Mouse (Mus musculus): ENCODE data around the gene Bcan. TPM values are rescaled to one million over a fixed set of nuclear protein-coding genes. Genes with fewer than 3 reads are reported as not detected.

Gene Bcan
- polyA plus RNA-seq (2012; rRNA removed), result 0.08 TPM in 1 of 2 replicates, not detected in the other
- polyA plus RNA-seq (2014; fragmentation: Nextera tagmentation; extraction: Ambion mirVana), result not detected in 2 replicates

DNA sequence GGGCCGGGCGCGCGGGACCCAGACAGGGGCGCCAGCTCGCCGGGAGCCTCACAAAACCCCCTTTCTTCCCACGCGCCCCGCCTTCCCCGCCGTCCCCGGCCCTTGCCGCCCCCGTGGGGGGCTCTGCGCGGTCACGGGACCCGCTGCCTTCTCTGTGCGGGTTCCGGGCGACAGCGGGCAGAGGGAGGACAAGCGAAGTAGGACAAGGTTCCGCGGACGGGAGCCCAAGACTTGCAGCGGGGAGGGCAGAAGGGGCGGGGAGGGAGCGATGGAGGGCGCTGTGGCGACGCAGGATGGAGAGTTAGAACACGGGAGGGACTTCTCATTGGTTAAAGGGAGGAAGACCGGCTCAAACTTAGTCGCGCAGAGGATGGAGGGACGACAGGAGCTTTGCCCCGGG lies at the start of gene Bcan:
Gene Bcan (minus strand): TSS at position 50 of the 400 bp plus-strand sequence.
- WGBS (ENCODE audit: insufficient replicate concordance), result 1% methylated on average over 39 of the region's 39 CpGs
- no peak for ATAC-seq (ENCODE audit: insufficient read depth)

DNA sequence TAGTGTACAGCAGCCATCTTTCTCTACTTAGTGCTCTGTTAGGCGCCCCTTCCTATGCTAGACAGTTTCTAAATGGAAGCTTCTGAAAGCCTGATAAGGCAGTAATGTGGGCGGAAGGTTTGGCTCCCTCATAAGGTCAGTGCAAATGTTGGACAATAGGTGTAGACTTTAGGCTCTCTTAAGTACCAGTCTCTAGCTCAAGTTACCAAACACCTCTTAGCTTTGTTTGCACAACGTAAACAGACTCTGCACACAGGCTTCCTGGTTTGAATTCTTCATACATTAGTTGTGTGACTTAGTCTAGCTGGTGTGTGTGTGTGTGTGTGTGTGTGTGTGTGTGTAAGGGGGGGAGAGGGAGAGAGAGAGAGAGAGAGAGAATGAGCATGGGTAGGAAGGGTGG lies 49.5 kb upstream of the Bcan start:
- no peak for DNase-seq (ENCODE audit: low read depth in 3 of 3, low spot score in 3 of 3)
- Histone ChIP-seq H3K27me3 (ENCODE audit: control insufficient read depth, insufficient read depth, low read length) (no peaks in the 10 kb centered on the region), H3K9me3 (ENCODE audit: control insufficient read depth, low read length) (no peaks in the 10 kb centered on the region), H3K9ac (replicated peaks) (no peak overlapping the region), H3K27ac (no peak overlapping the region), H3K4me2 (ENCODE audit: low read depth) (no peak overlapping the region), H3K4me3 (ENCODE audit: insufficient read depth in 1 of 2, low read depth in 2 of 2, low read length in 2 of 2) (no peak overlapping the region), H3K4me1 (replicated peaks; ENCODE audit: control insufficient read depth in 2 of 2, insufficient read depth in 2 of 2, low read length in 1 of 2) (peaks cover 0 to 1% of the 10 kb centered on the region in 2 experiments; a peak in 1 of 4 replicates), H3K36me3 (replicated peaks; ENCODE audit: control insufficient read depth, insufficient read depth, low read depth) (peaks cover 13% of the 10 kb centered on the region)
- 52% methylated on average over 3 of the region's 3 CpGs for WGBS (ENCODE audit: insufficient replicate concordance)
- TF ChIP-seq EP300 (IDR thresholded peaks at IDR 0.05; ENCODE audit: low read depth) (no peak), CTCF (IDR thresholded peaks at IDR 0.05; ENCODE audit: low read depth) (no peak)
- no peak for ATAC-seq (ENCODE audit: insufficient read depth)

More for the DNA sequence above, at the start of gene Bcan:
- H3K9me3 ChIP-seq (ENCODE audit: control insufficient read depth, low read length), result no peaks in the 10 kb centered on the region
- H3K36me3 ChIP-seq (replicated peaks; ENCODE audit: control insufficient read depth, insufficient read depth, low read depth), result no peaks in the 10 kb centered on the region
- H3K27ac ChIP-seq, result no peak within 1 kb of the TSS
- DNase-seq (ENCODE audit: low read depth in 3 of 3, low spot score in 3 of 3), result no peak
- TF ChIP-seq CTCF (IDR thresholded peaks at IDR 0.05; ENCODE audit: low read depth), result no peak
- TF ChIP-seq EP300 (IDR thresholded peaks at IDR 0.05; ENCODE audit: low read depth), result no peak
- no peak within 1 kb of the TSS for H3K4me3 ChIP-seq (ENCODE audit: insufficient read depth in 1 of 2, low read depth in 2 of 2, low read length in 2 of 2)
- no peak within 1 kb of the TSS for H3K4me2 ChIP-seq (ENCODE audit: low read depth)
- no peak within 1 kb of the TSS for H3K9ac ChIP-seq (replicated peaks)
- H3K27me3 ChIP-seq (ENCODE audit: control insufficient read depth, insufficient read depth, low read length), result peaks cover 77% of the 10 kb centered on the region
- H3K4me1 ChIP-seq (replicated peaks; ENCODE audit: control insufficient read depth in 2 of 2, insufficient read depth in 2 of 2, low read length in 1 of 2), result no peaks in the 10 kb centered on the region

DNA sequence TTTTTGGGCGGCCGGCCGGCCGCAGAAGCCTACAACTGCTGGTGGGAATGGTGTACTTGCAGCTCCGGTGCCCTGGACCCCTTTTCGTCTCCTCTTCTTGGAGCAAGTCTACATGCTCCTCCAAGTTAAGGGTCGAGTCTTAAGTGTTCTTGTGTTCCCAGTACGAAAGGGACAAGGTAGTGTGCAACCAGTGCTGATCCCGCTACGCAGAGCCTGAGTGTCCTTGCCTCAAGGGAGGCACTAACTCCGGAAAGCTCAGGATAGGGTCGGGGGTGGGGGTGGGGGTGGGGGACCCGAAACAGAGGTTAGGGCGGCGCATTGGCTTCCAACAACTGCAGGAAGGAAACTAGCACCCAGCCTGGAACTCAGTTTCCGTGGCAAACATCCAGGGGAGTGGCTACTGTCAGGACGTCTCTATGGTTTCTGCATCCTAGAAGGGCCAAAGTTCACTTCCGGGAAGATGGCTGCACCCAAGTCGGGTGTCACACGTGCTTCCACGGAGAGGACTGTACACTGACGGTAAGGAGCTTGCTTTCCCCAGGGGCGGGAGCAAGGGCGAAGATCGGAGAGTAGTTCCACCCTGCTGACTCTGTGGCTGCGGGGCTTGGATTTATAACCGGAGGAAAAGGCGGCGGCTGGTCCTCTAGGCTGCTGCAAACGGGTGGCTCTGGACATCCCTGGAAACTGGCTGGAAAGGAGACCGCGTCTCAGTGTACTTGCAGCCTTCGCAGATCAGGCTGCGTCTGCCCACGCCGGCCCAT lies 42.8 kb upstream of the Bcan start, which contains the start of gene Gpatch4:
Gene Gpatch4 (plus strand): TSS at position 448 of the 761 bp plus-strand sequence.
- ATAC-seq (ENCODE audit: insufficient read depth), result peak; percentile 88
- Histone ChIP-seq H3K4me3 (ENCODE audit: insufficient read depth in 1 of 2, low read depth in 2 of 2, low read length in 2 of 2) (peak within 1 kb of the TSS; percentile 75 to 95), H3K36me3 (replicated peaks; ENCODE audit: control insufficient read depth, insufficient read depth, low read depth) (no peaks in the 10 kb centered on the region; the same call in 1 of the 2 replicates), H3K4me1 (replicated peaks; ENCODE audit: control insufficient read depth in 2 of 2, insufficient read depth in 2 of 2, low read length in 1 of 2) (peaks cover 4 to 7% of the 10 kb centered on the region in 2 experiments), H3K27ac (no peak within 1 kb of the TSS), H3K9me3 (ENCODE audit: control insufficient read depth, low read length) (no peaks in the 10 kb centered on the region), H3K27me3 (ENCODE audit: control insufficient read depth, insufficient read depth, low read length) (peaks cover 2% of the 10 kb centered on the region; the same call in 1 of the 2 replicates), H3K9ac (replicated peaks) (peak within 1 kb of the TSS; percentile 69), H3K4me2 (ENCODE audit: low read depth) (peak within 1 kb of the TSS; percentile 83)
- DNase-seq (ENCODE audit: low read depth in 3 of 3, low spot score in 3 of 3), result peak; percentile 88 to 92 (median 89)
- 7% methylated on average over 36 of the region's 36 CpGs for WGBS (ENCODE audit: insufficient replicate concordance)
- TF ChIP-seq EP300 (IDR thresholded peaks at IDR 0.05; ENCODE audit: low read depth) (peak; percentile 19; the same call in 1 of the 2 replicates), CTCF (IDR thresholded peaks at IDR 0.05; ENCODE audit: low read depth) (no peak)

- no peak overlapping the region for H3K4me2 ChIP-seq (ENCODE audit: low read depth)
- no peak overlapping the region for H3K4me3 ChIP-seq (ENCODE audit: insufficient read depth in 1 of 2, low read depth in 2 of 2, low read length in 2 of 2)
- peaks cover 9% of the 10 kb centered on the region for H3K27me3 ChIP-seq (ENCODE audit: control insufficient read depth, insufficient read depth, low read length)
- ATAC-seq (ENCODE audit: insufficient read depth) (no peak), DNase-seq (ENCODE audit: low read depth in 3 of 3, low spot score in 3 of 3) (no peak)
- no peaks in the 10 kb centered on the region for H3K9me3 ChIP-seq (ENCODE audit: control insufficient read depth, low read length)
- no peak overlapping the region for H3K27ac ChIP-seq
- 35% methylated on average over 1 of the region's 1 CpGs for WGBS (ENCODE audit: insufficient replicate concordance)
- no peak overlapping the region for H3K9ac ChIP-seq (replicated peaks)
- no peaks in the 10 kb centered on the region for H3K4me1 ChIP-seq (replicated peaks; ENCODE audit: control insufficient read depth in 2 of 2, insufficient read depth in 2 of 2, low read length in 1 of 2)
- H3K36me3 ChIP-seq (replicated peaks; ENCODE audit: control insufficient read depth, insufficient read depth, low read depth), result no peaks in the 10 kb centered on the region
- TF ChIP-seq CTCF (IDR thresholded peaks at IDR 0.05; ENCODE audit: low read depth), result no peak
- no peak for TF ChIP-seq EP300 (IDR thresholded peaks at IDR 0.05; ENCODE audit: low read depth)
Measured at GRCm38 (mm10) chr3:88035561-88036293, 35.7 kb upstream of the Bcan start.

GRCm38 (mm10) chr3:88033506-88033905 lies 33.5 kb upstream of the Bcan start:
- no peaks in the 10 kb centered on the region for H3K36me3 ChIP-seq (replicated peaks; ENCODE audit: control insufficient read depth, insufficient read depth, low read depth)
- no peaks in the 10 kb centered on the region for H3K4me1 ChIP-seq (replicated peaks; ENCODE audit: control insufficient read depth in 2 of 2, insufficient read depth in 2 of 2, low read length in 1 of 2)
- no peak overlapping the region for H3K9ac ChIP-seq (replicated peaks)
- H3K9me3 ChIP-seq (ENCODE audit: control insufficient read depth, low read length), result no peaks in the 10 kb centered on the region
- no peak for TF ChIP-seq EP300 (IDR thresholded peaks at IDR 0.05; ENCODE audit: low read depth)
- no peak for TF ChIP-seq CTCF (IDR thresholded peaks at IDR 0.05; ENCODE audit: low read depth)
- peaks cover 10% of the 10 kb centered on the region for H3K27me3 ChIP-seq (ENCODE audit: control insufficient read depth, insufficient read depth, low read length)
- WGBS (ENCODE audit: insufficient replicate concordance), result 38% methylated on average over 5 of the region's 5 CpGs
- H3K4me2 ChIP-seq (ENCODE audit: low read depth), result no peak overlapping the region
- no peak overlapping the region for H3K4me3 ChIP-seq (ENCODE audit: insufficient read depth in 1 of 2, low read depth in 2 of 2, low read length in 2 of 2)
- DNase-seq (ENCODE audit: low read depth in 3 of 3, low spot score in 3 of 3) (no peak), ATAC-seq (ENCODE audit: insufficient read depth) (no peak)
- H3K27ac ChIP-seq, result no peak overlapping the region
